Mouse (Mus musculus): Measurements from ENCODE around the gene Plekhj1. TPM values are rescaled to one million over a fixed set of nuclear protein-coding genes. Genes with fewer than 3 reads are reported as not detected.

The Plekhj1 gene
- polyA plus RNA-seq, 1 experiment from 2014 or later, result 119 TPM

DNA sequence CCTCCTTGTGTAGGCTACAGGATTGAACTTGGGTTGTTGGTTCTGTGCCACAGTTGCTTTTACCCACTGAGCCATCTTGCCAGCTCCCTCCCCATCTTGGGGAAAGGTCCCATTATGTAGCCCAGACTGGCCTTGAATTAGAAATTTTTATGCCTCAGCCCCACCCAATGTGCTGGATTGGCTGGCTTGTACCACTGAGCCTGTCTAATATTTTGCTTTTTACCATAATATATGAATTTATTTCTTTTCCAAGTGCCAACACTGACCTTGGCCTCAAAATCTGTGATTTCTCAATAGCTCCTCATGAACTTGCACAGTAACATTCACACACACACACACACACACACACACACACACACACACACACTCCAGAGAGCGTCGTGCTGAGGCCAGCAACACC lies 32.7 kb downstream of the Plekhj1 start:
- no peaks in the 10 kb centered on the region for H3K27me3 ChIP-seq (ENCODE audit: control insufficient read depth, insufficient read depth, low read length)
- no peak overlapping the region for H3K4me2 ChIP-seq (ENCODE audit: low read depth, low read length)
- ATAC-seq (replicated peaks; ENCODE audit: insufficient number of reproducible peaks, low FRiP score, low TSS enrichment, low read depth), result no peak
- H3K4me3 ChIP-seq (ENCODE audit: low read depth, low read length), result no peak overlapping the region
- H3K27ac ChIP-seq (replicated peaks; ENCODE audit: low read depth, low read length), result no peak overlapping the region
- no peaks in the 10 kb centered on the region for H3K4me1 ChIP-seq (ENCODE audit: control insufficient read depth, insufficient read depth, low read length)
- WGBS, result 74% methylated on average over 2 of the region's 2 CpGs
- H3K9ac ChIP-seq (replicated peaks; ENCODE audit: low read length), result no peak overlapping the region
- H3K36me3 ChIP-seq (replicated peaks; ENCODE audit: control insufficient read depth, insufficient read depth, low read depth, low read length), result no peaks in the 10 kb centered on the region; the same call in 1 of the 2 replicates
- no peak for DNase-seq (ENCODE audit: low spot score)
- no peaks in the 10 kb centered on the region for H3K9me3 ChIP-seq (replicated peaks; ENCODE audit: control insufficient read depth, low read length)

DNA sequence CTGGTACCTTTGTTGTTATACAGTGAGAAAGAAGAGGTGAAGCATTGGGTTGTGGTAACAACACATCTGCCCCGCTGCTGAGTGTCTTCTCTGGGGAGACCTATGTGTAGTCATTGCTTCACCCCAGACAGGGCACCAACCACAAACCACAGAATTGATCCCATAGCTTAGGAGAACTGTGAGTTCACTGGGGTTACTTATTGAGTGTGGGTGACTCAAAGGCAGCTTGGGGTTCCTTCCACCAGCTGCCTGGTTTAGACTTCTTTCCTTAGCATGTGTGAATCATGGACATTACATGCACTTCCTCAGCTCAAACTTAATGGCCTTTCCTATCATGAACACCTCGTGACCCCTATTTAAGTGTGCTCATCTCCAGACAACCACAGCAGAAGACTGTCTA lies 34.9 kb downstream of the Plekhj1 start:
- H3K36me3 ChIP-seq (replicated peaks; ENCODE audit: control insufficient read depth, insufficient read depth, low read depth, low read length), result no peaks in the 10 kb centered on the region; the same call in 1 of the 2 replicates
- H3K4me3 ChIP-seq (ENCODE audit: low read depth, low read length), result no peak overlapping the region
- ATAC-seq (replicated peaks; ENCODE audit: insufficient number of reproducible peaks, low FRiP score, low TSS enrichment, low read depth), result no peak
- DNase-seq (ENCODE audit: low spot score), result no peak
- H3K27me3 ChIP-seq (ENCODE audit: control insufficient read depth, insufficient read depth, low read length), result no peaks in the 10 kb centered on the region
- 97% methylated on average over 2 of the region's 2 CpGs for WGBS
- no peak overlapping the region for H3K9ac ChIP-seq (replicated peaks; ENCODE audit: low read length)
- H3K4me1 ChIP-seq (ENCODE audit: control insufficient read depth, insufficient read depth, low read length), result peaks cover 2% of the 10 kb centered on the region; the same call in 1 of the 2 replicates
- H3K4me2 ChIP-seq (ENCODE audit: low read depth, low read length), result no peak overlapping the region
- H3K9me3 ChIP-seq (replicated peaks; ENCODE audit: control insufficient read depth, low read length), result no peaks in the 10 kb centered on the region
- H3K27ac ChIP-seq (replicated peaks; ENCODE audit: low read depth, low read length), result no peak overlapping the region

DNA sequence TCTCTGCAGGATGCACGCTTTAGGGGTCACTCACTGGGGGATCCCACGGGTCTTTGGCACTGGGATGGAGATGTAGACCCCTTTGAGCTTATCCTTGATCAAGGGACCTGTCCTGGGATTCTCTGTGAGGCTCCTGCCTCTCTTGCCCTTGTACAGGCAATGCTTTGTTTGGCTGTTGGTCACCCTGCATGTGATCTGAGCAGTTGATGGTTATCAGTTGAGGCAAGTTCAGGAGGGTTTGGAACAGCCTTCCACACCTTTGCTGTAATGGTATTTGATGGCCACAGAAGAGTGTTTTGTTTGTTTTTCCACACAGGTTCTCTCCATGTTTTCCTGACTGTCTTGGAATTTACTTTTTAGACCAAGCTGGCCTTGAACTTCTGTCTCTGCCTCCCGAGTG lies 36.6 kb downstream of the Plekhj1 start:
- 81% methylated on average over 3 of the region's 3 CpGs for WGBS
- H3K27ac ChIP-seq (replicated peaks; ENCODE audit: low read depth, low read length), result no peak overlapping the region

DNA sequence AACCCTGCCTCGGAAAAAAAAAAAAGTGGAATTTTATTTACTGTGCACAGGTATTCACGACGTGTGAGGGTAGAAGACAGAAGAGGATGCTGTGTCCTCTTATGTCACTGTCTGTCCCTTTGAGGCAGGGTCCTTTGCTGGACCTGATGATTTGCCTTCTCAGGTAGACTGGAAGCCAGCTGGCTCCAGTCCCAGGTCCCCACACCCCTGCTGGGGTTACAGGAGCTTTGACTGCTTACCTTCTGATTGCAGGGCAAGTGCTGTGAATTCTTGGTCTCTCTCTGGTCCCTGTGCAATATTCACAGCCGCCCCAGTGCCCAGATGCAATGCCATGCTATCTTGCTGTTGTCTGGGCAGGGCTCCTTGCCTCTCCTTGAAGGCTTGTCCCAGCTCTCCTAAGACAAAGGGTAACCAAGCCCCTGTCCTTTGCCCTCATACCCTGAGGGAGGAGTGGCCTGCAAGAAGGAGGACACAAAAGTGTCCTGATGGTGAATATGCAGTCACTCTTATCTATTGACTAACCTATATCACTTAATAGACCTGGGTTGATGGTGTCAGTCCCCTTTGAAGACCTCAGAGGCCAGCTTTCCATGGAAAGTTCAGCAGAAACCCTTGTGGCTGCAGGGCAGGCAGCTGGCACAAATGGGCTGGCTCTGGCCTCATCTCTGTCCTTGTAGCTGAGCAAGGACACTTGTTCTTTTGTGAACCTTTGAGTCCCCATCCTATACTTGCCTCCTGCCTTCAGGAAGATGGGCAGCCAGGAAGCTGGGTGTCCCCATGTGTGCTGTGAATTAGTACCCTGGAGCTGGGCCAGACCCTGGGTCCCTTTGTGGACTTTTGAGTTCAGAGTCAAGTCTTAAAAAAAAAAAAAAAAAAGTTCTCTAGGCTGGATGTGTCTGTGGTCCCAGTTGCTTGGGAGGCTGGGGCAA lies 37.6 kb downstream of the Plekhj1 start:
- no peaks in the 10 kb centered on the region; the same call in 1 of the 2 replicates for H3K36me3 ChIP-seq (replicated peaks; ENCODE audit: control insufficient read depth, insufficient read depth, low read depth, low read length)
- no peak overlapping the region for H3K4me2 ChIP-seq (ENCODE audit: low read depth, low read length)
- no peak overlapping the region for H3K4me3 ChIP-seq (ENCODE audit: low read depth, low read length)
- no peaks in the 10 kb centered on the region for H3K9me3 ChIP-seq (replicated peaks; ENCODE audit: control insufficient read depth, low read length)
- ATAC-seq (replicated peaks; ENCODE audit: insufficient number of reproducible peaks, low FRiP score, low TSS enrichment, low read depth), result no peak
- H3K27me3 ChIP-seq (ENCODE audit: control insufficient read depth, insufficient read depth, low read length), result no peaks in the 10 kb centered on the region
- no peak overlapping the region for H3K27ac ChIP-seq (replicated peaks; ENCODE audit: low read depth, low read length)
- DNase-seq (ENCODE audit: low spot score), result no peak
- 89% methylated on average over 4 of the region's 4 CpGs for WGBS
- peaks cover 12% of the 10 kb centered on the region for H3K4me1 ChIP-seq (ENCODE audit: control insufficient read depth, insufficient read depth, low read length)
- H3K9ac ChIP-seq (replicated peaks; ENCODE audit: low read length), result no peak overlapping the region

More for the DNA sequence above, 36.6 kb downstream of the Plekhj1 start:
- DNase-seq (ENCODE audit: low spot score), result no peak
- Histone ChIP-seq H3K27me3 (ENCODE audit: control insufficient read depth, insufficient read depth, low read length) (no peaks in the 10 kb centered on the region), H3K36me3 (replicated peaks; ENCODE audit: control insufficient read depth, insufficient read depth, low read depth, low read length) (no peaks in the 10 kb centered on the region; the same call in 1 of the 2 replicates), H3K4me3 (ENCODE audit: low read depth, low read length) (no peak overlapping the region), H3K9me3 (replicated peaks; ENCODE audit: control insufficient read depth, low read length) (no peaks in the 10 kb centered on the region), H3K4me1 (ENCODE audit: control insufficient read depth, insufficient read depth, low read length) (peaks cover 5% of the 10 kb centered on the region), H3K4me2 (ENCODE audit: low read depth, low read length) (no peak overlapping the region), H3K9ac (replicated peaks; ENCODE audit: low read length) (no peak overlapping the region)
- ATAC-seq (replicated peaks; ENCODE audit: insufficient number of reproducible peaks, low FRiP score, low TSS enrichment, low read depth), result no peak

DNA sequence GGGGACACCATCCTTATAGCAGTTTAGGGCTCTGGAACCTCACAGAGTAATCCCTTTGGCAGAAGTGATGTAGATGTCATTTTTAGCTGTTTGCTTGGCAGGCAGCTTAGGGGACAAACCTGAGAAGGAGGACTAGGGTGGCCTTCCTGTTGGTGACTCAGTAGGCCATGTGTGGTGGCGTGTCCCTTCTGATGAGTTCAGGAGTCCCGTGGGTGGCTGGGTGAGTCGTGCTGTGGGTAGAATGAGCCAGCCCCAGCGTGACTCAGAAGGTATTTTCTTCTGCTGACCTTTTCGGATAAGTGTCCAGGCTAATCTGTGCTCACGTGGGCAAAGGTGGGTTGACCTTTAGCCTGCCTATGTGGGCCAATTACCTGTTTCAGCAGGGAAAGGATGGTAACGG lies 39.8 kb downstream of the Plekhj1 start:
- no peak overlapping the region for H3K9ac ChIP-seq (replicated peaks; ENCODE audit: low read length)
- H3K4me1 ChIP-seq (ENCODE audit: control insufficient read depth, insufficient read depth, low read length), result peaks cover 12% of the 10 kb centered on the region
- ATAC-seq (replicated peaks; ENCODE audit: insufficient number of reproducible peaks, low FRiP score, low TSS enrichment, low read depth), result no peak
- no peak overlapping the region for H3K4me2 ChIP-seq (ENCODE audit: low read depth, low read length)
- H3K4me3 ChIP-seq (ENCODE audit: low read depth, low read length), result no peak overlapping the region
- H3K27ac ChIP-seq (replicated peaks; ENCODE audit: low read depth, low read length), result no peak overlapping the region
- H3K27me3 ChIP-seq (ENCODE audit: control insufficient read depth, insufficient read depth, low read length), result no peaks in the 10 kb centered on the region
- 81% methylated on average over 7 of the region's 7 CpGs for WGBS
- no peaks in the 10 kb centered on the region for H3K36me3 ChIP-seq (replicated peaks; ENCODE audit: control insufficient read depth, insufficient read depth, low read depth, low read length)
- no peak for DNase-seq (ENCODE audit: low spot score)
- H3K9me3 ChIP-seq (replicated peaks; ENCODE audit: control insufficient read depth, low read length), result no peaks in the 10 kb centered on the region

DNA sequence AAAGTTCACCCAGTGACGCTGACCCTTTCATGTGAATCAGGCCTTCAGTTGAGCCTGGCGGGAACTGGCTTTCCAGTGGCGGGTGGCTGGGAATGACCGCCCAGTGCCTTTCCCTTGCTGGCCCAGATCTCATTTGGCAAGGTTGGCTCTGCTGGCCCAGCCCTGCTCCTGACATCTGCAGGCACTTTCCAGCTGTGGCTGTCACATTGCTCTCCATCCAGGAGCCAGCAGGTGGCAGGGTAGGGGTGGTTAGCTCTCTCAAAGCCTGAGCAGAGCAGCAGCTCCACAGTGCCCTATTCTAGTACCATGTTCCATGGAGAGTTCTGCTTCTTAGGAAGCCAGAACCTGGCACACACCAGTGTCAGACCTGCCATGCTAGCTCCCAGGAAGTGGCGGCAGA lies 40.7 kb downstream of the Plekhj1 start:
- H3K4me2 ChIP-seq (ENCODE audit: low read depth, low read length), result no peak overlapping the region
- H3K36me3 ChIP-seq (replicated peaks; ENCODE audit: control insufficient read depth, insufficient read depth, low read depth, low read length), result no peaks in the 10 kb centered on the region
- DNase-seq (ENCODE audit: low spot score), result peak; percentile 71
- no peaks in the 10 kb centered on the region for H3K27me3 ChIP-seq (ENCODE audit: control insufficient read depth, insufficient read depth, low read length)
- H3K9me3 ChIP-seq (replicated peaks; ENCODE audit: control insufficient read depth, low read length), result no peaks in the 10 kb centered on the region
- H3K9ac ChIP-seq (replicated peaks; ENCODE audit: low read length), result no peak overlapping the region
- no peak overlapping the region for H3K27ac ChIP-seq (replicated peaks; ENCODE audit: low read depth, low read length)
- 37% methylated on average over 5 of the region's 5 CpGs for WGBS
- peaks cover 12% of the 10 kb centered on the region for H3K4me1 ChIP-seq (ENCODE audit: control insufficient read depth, insufficient read depth, low read length)
- ATAC-seq (replicated peaks; ENCODE audit: insufficient number of reproducible peaks, low FRiP score, low TSS enrichment, low read depth), result no peak
- no peak overlapping the region for H3K4me3 ChIP-seq (ENCODE audit: low read depth, low read length)

DNA sequence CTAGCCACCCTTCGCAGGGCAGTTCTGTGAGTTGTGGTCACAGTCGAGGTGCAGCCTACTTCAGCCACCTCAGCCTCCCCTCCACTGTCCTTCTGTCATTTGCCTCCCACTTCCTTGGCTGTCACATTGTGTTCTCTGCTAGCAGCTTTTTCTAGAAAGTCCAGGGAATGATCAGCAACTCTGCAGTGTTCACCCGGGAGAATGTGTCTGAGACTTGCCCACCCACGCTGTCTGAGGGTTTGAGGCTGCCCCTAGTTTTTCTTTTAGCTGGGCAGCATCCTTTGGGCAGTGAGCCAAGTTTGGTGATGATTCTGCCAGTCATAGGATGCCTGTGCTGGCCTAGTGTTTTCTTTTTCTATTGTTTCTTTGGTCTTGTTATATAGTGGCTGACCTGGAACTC lies 41.5 kb downstream of the Plekhj1 start:
- Histone ChIP-seq H3K9ac (replicated peaks; ENCODE audit: low read length) (peak overlapping the region; percentile 90), H3K4me1 (ENCODE audit: control insufficient read depth, insufficient read depth, low read length) (peaks cover 12% of the 10 kb centered on the region)

DNA sequence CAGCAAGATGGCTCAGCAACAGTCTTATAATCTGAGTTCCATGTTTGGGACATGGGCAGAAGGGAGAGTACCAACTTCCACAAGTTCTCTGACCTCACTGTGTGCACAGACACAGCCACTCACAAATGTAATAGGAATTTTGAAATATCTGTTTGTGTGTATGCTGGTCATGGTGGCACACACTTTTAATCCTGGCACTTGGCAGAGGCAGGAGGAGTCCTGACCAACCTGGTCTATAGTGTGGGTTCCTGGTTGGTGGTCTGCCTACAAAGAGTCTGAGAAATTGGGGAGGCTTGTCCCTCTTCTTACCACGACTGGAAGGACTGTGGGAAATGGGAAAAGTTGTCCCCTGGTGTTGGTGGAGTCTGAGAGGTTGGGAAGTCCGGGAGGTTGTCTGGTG lies 41.9 kb downstream of the Plekhj1 start:
- no peaks in the 10 kb centered on the region for H3K9me3 ChIP-seq (replicated peaks; ENCODE audit: control insufficient read depth, low read length)
- H3K4me2 ChIP-seq (ENCODE audit: low read depth, low read length), result peak overlapping the region; percentile 65
- H3K9ac ChIP-seq (replicated peaks; ENCODE audit: low read length), result peak overlapping the region; percentile 90
- peaks cover 12% of the 10 kb centered on the region for H3K4me1 ChIP-seq (ENCODE audit: control insufficient read depth, insufficient read depth, low read length)
- no peaks in the 10 kb centered on the region for H3K36me3 ChIP-seq (replicated peaks; ENCODE audit: control insufficient read depth, insufficient read depth, low read depth, low read length)
- ATAC-seq (replicated peaks; ENCODE audit: insufficient number of reproducible peaks, low FRiP score, low TSS enrichment, low read depth) (no peak), DNase-seq (ENCODE audit: low spot score) (no peak)
- no peaks in the 10 kb centered on the region for H3K27me3 ChIP-seq (ENCODE audit: control insufficient read depth, insufficient read depth, low read length)
- H3K27ac ChIP-seq (replicated peaks; ENCODE audit: low read depth, low read length), result no peak overlapping the region
- peak overlapping the region; percentile 79 for H3K4me3 ChIP-seq (ENCODE audit: low read depth, low read length)
- WGBS, result 74% methylated on average over 2 of the region's 2 CpGs

More for the DNA sequence above, 41.5 kb downstream of the Plekhj1 start:
- Histone ChIP-seq H3K4me2 (ENCODE audit: low read depth, low read length) (peak overlapping the region; percentile 65; the same call in 1 of the 2 replicates), H3K36me3 (replicated peaks; ENCODE audit: control insufficient read depth, insufficient read depth, low read depth, low read length) (no peaks in the 10 kb centered on the region), H3K4me3 (ENCODE audit: low read depth, low read length) (no peak overlapping the region; the same call in 1 of the 2 replicates), H3K9me3 (replicated peaks; ENCODE audit: control insufficient read depth, low read length) (no peaks in the 10 kb centered on the region), H3K27ac (replicated peaks; ENCODE audit: low read depth, low read length) (no peak overlapping the region), H3K27me3 (ENCODE audit: control insufficient read depth, insufficient read depth, low read length) (no peaks in the 10 kb centered on the region)
- no peak for DNase-seq (ENCODE audit: low spot score)
- ATAC-seq (replicated peaks; ENCODE audit: insufficient number of reproducible peaks, low FRiP score, low TSS enrichment, low read depth), result no peak
- WGBS, result 73% methylated on average over 4 of the region's 4 CpGs
